Mouse (Mus musculus) midbrain, embryonic 16.5 days (tissue): ENCODE data around the gene Nkapl. TPM values are rescaled to one million over a fixed set of nuclear protein-coding genes. Genes with fewer than 3 reads are reported as not detected.
"Not testable (repeated sequence)": the region's sequence is repeated elsewhere in the genome, so short reads cannot be mapped to it uniquely, and the experiment has no call there.

ENCODE experiments used
- ATAC-seq: fragments of 200-750 bp; cut with Nextera tagmentation; 2 replicates; pipeline ENCODE4 v1.8.0; 2017; ENCODE audit warnings: moderate TSS enrichment
- H3K27ac ChIP-seq: fragments of 300-500 bp; sonication (generic); 2 replicates; pipeline ENCODE4 v1.5.1; 2014; ENCODE audit warnings: mild to moderate bottlenecking, low read length, mixed read lengths
- H3K27me3 ChIP-seq: fragments of 300-500 bp; sonication (generic); 2 replicates; pipeline ENCODE4 v1.6.1; 2014; ENCODE audit warnings: low read depth, low read length, mixed read lengths; ENCODE audit not compliant: control insufficient read depth, insufficient read depth
- H3K36me3 ChIP-seq: fragments of 300-500 bp; sonication (generic); 2 replicates; pipeline ENCODE4 v1.6.1; 2014; ENCODE audit warnings: mild to moderate bottlenecking, low read length, moderate library complexity, mixed read lengths; ENCODE audit not compliant: control insufficient read depth, insufficient read depth
- H3K4me1 ChIP-seq: fragments of 300-500 bp; sonication (generic); 2 replicates; pipeline ENCODE4 v1.6.1; 2014; ENCODE audit warnings: mild to moderate bottlenecking, low read length, mixed read lengths; ENCODE audit not compliant: control insufficient read depth, insufficient read depth
- H3K4me2 ChIP-seq: fragments of 300-500 bp; sonication (generic); 2 replicates; pipeline ENCODE4 v1.6.1; 2014; ENCODE audit warnings: mild to moderate bottlenecking, low read length, mixed read lengths
- H3K4me3 ChIP-seq: fragments of 300-500 bp; sonication (generic); 2 replicates; pipeline ENCODE4 v1.5.1; 2014; ENCODE audit warnings: low read depth, mild to moderate bottlenecking, low read length, moderate library complexity, mixed read lengths
- H3K9ac ChIP-seq: fragments of 300-500 bp; sonication (generic); 2 replicates; pipeline ENCODE4 v1.6.1; 2014; ENCODE audit warnings: low read depth, low read length, mixed read lengths
- H3K9me3 ChIP-seq: fragments of 300-500 bp; sonication (generic); replicated peaks from 2 replicates; pipeline ENCODE4 v1.6.1; 2014; ENCODE audit warnings: mild to moderate bottlenecking, low read length, mixed read lengths; ENCODE audit not compliant: control insufficient read depth, poor library complexity, severe bottlenecking
- WGBS: fragments of 180-500 bp; shearing (Covaris S2); extraction: QIAGEN DNeasy Blood & Tissue Kit; methylation state at CpG from one replicate; pipeline ENCODE4 v1.1.7; 2014; 5-methylcytosine and 5-hydroxymethylcytosine counted together
- polyA plus RNA-seq: library from polyadenylated mRNA; unstranded; fragments of >200 nt; fragmentation: Nextera tagmentation; extraction: Ambion mirVana; gene quantifications from 2 replicates; pipeline ENCODE4 v1.2.1, GENCODE M21; 2015

The Nkapl gene
- polyA plus RNA-seq, 1 experiment from 2014 or later: 4.5 TPM

DNA sequence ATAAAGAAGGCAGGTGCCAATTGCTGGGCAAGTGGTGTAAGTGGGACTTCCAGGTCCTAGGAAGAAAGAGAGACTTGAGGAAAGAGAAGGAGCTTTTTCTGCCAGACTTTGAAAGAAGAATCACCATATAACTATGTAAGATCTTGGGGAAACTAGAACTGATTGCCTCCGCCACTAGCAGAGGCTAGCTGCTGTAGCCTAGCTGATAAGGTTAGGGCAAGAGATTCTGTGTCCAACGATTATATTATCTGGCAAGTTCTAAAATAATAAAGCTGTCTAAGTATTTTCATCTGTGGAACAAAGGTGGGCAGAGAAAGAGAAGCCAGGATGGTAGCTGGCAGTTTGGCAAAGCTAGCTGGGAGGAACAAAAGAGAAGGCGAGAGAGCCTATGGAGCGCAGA lies 4.1 kb upstream of the Nkapl start:
- WGBS: 19% methylated on average over 4 of the region's 4 CpGs

DNA sequence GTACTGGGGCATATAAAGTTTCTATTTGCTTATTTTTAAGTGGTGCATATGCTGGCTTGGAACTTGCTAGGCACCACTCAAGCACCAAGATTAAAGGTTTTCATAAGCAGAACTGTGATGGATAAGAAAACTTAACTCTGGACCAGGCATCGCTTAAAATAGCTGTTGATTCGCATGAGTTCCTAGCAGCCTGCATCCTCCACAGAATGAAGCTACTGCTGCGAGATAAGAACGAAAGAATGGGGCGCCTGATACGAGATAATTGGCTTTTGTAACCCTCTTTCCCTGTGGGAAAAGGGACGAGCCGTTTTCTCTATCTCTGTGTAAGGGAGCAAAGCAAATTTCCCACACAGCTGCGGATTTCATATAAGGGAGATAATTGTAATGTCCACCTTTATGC lies 788 bp upstream of the Nkapl start:
- no peak overlapping the region for H3K27ac ChIP-seq
- H3K27me3 ChIP-seq: peaks cover 5% of the 10 kb centered on the region; the same call in 1 of the 2 replicates
- H3K9me3 ChIP-seq: no peaks in the 10 kb centered on the region
- no peak for ATAC-seq
- H3K9ac ChIP-seq: 0 out of 2 replicates have a peak overlapping the region, but pooled peaks have one; percentile 21
- 14% methylated on average over 9 of the region's 9 CpGs for WGBS
- H3K4me3 ChIP-seq: no peak overlapping the region
- H3K36me3 ChIP-seq: no peaks in the 10 kb centered on the region
- peak overlapping the region; percentile 89 for H3K4me2 ChIP-seq
- peaks cover 5% of the 10 kb centered on the region; the same call in 1 of the 2 replicates for H3K4me1 ChIP-seq

More for the DNA sequence above, 4.1 kb upstream of the Nkapl start:
- Histone ChIP-seq H3K36me3 (no peaks in the 10 kb centered on the region), H3K4me1 (peaks cover 5% of the 10 kb centered on the region; the same call in 1 of the 2 replicates), H3K9me3 (no peaks in the 10 kb centered on the region), H3K4me3 (no peak overlapping the region), H3K27me3 (peaks cover 3% of the 10 kb centered on the region; the same call in 1 of the 2 replicates), H3K9ac (no peak overlapping the region), H3K27ac (no peak overlapping the region), H3K4me2 (no peak overlapping the region)
- ATAC-seq: no peak

DNA sequence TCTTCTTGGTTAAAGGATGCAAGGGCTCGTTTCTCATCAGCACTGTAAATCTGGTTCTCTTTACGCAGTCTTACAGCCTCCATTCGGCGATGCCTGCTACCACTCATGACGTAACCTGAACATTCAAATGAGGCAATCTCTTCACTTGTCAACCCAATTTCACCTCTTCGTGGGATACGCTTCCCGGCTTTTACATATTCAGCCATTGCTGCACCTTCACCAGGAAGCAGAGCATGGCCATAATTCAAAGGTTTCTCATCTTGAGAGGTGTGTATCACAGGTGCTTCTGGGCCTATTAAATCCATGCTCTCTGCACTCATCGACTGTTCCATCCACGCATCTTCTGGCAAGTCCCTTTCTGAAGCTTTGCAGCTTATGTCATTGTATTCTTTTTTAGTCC lies 973 bp downstream of the Nkapl start:
- Histone ChIP-seq H3K36me3 (no peaks in the 10 kb centered on the region), H3K4me2 (no peak overlapping the region)

DNA sequence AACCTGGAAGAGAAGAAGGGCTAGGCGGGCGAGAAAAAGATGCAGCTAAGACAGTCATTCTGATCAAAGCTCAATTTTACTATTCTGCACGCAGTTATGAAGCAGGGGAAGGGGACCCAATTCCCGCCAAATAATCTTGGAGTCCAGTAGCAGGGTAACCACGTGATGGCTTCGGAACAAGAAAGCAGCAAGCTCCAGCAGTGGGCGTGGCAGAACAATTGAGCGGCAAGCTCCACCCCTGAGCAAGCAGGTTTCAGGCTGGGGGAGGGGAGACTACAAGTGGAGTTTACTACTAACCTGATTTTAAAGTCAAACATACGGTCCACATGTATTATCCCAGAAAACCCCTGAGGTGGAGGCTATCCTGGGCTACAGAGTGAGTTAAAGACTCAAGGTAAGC lies 5.8 kb downstream of the Nkapl start:
- not testable (repeated sequence) for H3K4me2 ChIP-seq, H3K4me3 ChIP-seq, ATAC-seq, H3K36me3 ChIP-seq, H3K4me1 ChIP-seq, H3K27ac ChIP-seq, H3K27me3 ChIP-seq, H3K9me3 ChIP-seq, H3K9ac ChIP-seq
- WGBS: 60% methylated on average over 9 of the region's 9 CpGs

More for the DNA sequence above, 973 bp downstream of the Nkapl start:
- peaks cover 5% of the 10 kb centered on the region; the same call in 1 of the 2 replicates for H3K4me1 ChIP-seq
- H3K9ac ChIP-seq: no peak overlapping the region
- no peak for ATAC-seq
- peaks cover 5% of the 10 kb centered on the region; the same call in 1 of the 2 replicates for H3K27me3 ChIP-seq
- H3K27ac ChIP-seq: no peak overlapping the region
- 88% methylated on average over 10 of the region's 10 CpGs for WGBS
- H3K4me3 ChIP-seq: no peak overlapping the region
- no peaks in the 10 kb centered on the region for H3K9me3 ChIP-seq

DNA sequence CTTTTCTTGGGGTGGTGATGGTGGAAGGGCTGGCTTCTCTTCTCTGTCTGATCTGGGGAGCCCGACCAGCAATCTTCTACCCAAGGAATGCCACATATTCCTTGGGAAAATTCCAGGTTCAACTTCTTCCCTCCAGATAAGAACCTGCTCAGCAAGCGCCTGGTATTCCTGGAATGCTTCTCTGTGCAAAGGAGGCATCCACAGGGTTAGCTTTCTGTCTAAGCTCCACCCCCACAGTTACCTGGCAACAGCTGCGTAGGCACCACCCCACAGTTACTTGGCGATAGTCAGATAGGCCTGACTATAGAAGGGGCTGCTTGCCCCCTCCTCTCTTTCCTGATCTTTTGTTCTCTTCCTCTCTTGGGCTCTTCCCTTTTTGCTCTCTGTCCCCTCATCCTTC lies 12.0 kb downstream of the Nkapl start:
- Histone ChIP-seq H3K4me1 (peaks cover 15% of the 10 kb centered on the region), H3K9ac (no peak overlapping the region), H3K4me2 (no peak overlapping the region), H3K4me3 (no peak overlapping the region), H3K27me3 (peaks cover 6% of the 10 kb centered on the region; the same call in 1 of the 2 replicates), H3K27ac (no peak overlapping the region), H3K36me3 (no peaks in the 10 kb centered on the region), H3K9me3 (no peaks in the 10 kb centered on the region)
- no peak for ATAC-seq
- WGBS: 4% methylated on average over 4 of the region's 4 CpGs

DNA sequence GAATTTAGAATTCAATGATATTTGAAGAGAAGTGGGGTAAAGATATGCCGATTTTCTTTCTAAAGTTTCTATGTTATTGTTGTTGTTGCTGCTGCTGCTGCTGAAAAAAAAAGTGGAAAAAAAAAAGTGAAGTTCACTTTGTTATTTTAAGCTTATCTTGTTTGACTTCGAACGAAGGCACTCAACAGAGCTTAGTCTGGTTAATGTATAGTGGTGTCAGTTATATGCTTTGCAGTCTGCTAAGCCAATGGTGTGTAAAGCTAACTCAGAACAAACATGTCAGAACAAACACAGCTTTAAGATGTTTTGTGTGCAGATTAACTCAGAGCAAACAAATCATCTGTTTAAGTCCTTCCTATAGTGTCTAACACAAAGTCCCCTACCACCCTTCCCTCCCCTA lies 14.2 kb downstream of the Nkapl start:
- Histone ChIP-seq H3K4me1 (peaks cover 15% of the 10 kb centered on the region), H3K36me3 (no peaks in the 10 kb centered on the region), H3K4me3 (no peak overlapping the region), H3K4me2 (no peak overlapping the region; the same call in 1 of the 2 replicates), H3K9me3 (no peaks in the 10 kb centered on the region), H3K9ac (no peak overlapping the region), H3K27ac (no peak overlapping the region), H3K27me3 (peaks cover 6% of the 10 kb centered on the region; the same call in 1 of the 2 replicates)
- no peak for ATAC-seq
- WGBS: 87% methylated on average over 3 of the region's 3 CpGs

DNA sequence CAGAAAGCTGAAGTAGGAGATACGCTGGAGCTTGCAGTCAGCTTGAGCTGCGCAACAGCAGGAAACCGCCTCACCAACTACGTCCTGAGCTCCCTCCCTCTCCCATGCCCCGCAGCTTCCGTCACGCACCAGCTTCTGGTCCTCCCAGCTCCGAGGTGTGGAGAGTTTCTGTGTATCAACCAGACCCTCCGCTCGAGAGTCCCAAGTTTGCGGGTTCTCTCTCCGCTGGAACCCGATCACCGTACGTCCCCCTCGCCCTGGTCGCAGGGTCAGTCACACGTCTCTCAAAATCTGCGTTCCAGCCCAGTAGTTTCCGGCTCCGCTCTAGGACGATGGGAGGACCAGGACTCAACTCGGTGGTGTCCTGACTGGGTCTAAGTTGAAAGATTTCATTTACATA lies 14.9 kb downstream of the Nkapl start, which contains the start of gene Zscan26:
TSS of gene Zscan26 (minus strand) at position 282 of the 400 bp plus-strand sequence.
- H3K27ac ChIP-seq: peak within 1 kb of the TSS; percentile 71
- under 1% methylated on average over 23 of the region's 23 CpGs for WGBS
- H3K4me1 ChIP-seq: peaks cover 15% of the 10 kb centered on the region
- 0 out of 2 replicates have a peak, but pooled peaks cover 2% of the 10 kb centered on the region for H3K36me3 ChIP-seq
- peak within 1 kb of the TSS; percentile 76 for H3K4me3 ChIP-seq
- H3K9ac ChIP-seq: peak within 1 kb of the TSS; percentile 77
- no peaks in the 10 kb centered on the region for H3K9me3 ChIP-seq
- peaks cover 6% of the 10 kb centered on the region; the same call in 1 of the 2 replicates for H3K27me3 ChIP-seq
- peak; percentile 96 for ATAC-seq
- H3K4me2 ChIP-seq: peak within 1 kb of the TSS; percentile 73

DNA sequence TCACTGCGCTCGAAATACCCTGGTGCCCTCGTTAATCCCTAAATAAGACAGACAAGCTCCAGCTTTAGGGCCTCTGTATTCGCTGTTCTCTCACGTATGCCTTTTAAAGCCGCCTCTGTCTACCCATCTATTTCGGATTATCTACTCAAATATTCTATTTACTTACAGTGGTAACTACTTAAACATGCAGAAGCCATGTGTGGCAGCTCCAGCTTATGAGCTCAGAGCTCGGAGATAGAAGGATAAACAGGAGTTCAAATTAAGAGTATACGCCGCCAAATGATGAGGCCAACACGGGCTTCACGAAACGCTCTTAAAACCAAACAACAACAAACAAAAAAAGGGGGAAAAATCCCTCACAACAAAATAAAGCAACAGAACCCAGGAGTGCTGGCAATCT lies 15.3 kb downstream of the Nkapl start:
- peak overlapping the region; percentile 73 for H3K4me2 ChIP-seq
- H3K27ac ChIP-seq: peak overlapping the region; percentile 71
- H3K9ac ChIP-seq: peak overlapping the region; percentile 77
- peaks cover 6% of the 10 kb centered on the region; the same call in 1 of the 2 replicates for H3K27me3 ChIP-seq
- peak overlapping the region; percentile 76 for H3K4me3 ChIP-seq
- ATAC-seq: peak; percentile 46
- no peaks in the 10 kb centered on the region for H3K9me3 ChIP-seq
- peaks cover 15% of the 10 kb centered on the region for H3K4me1 ChIP-seq
- WGBS: under 1% methylated on average over 13 of the region's 13 CpGs
- H3K36me3 ChIP-seq: 0 out of 2 replicates have a peak, but pooled peaks cover 2% of the 10 kb centered on the region

DNA sequence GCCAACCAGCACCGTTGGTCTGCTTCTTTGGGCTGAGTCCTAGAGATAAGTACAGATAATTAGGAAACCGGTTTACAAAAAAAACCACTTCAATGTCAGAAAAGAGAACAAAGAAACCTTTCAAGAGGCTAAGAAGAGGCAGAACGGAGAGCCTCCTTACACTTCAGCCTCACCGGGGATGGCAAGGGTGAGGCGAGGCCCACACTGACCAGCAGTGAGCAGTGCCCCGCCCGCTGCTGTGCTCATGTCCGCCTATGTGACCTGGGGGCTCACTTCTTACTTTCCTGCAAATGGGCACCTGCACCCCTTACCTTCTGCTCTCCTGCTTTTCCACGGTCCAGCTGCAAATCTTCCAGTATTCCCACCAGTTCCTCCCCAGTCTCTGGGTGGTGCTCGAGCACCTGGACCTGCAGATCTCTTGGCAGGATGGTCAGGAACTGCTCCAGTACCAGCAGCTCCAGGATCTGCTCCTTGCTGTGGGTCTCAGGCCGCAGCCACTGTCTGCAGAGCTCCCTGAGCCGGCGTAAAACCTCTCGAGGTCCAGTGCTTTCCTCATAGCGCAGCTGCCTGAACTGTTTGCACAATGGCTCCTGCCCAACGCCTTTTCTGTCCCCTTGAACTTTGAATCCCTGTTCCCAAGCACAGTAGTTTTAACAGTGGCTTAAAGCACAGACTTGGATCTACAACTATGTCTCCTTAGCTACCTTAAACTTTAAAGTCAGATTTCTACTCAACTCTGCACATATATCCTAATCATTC lies 20.3 kb downstream of the Nkapl start:
- no peak for ATAC-seq
- H3K27me3 ChIP-seq: no peaks in the 10 kb centered on the region
- no peak overlapping the region for H3K4me2 ChIP-seq
- 85% methylated on average over 16 of the region's 16 CpGs for WGBS
- no peak overlapping the region for H3K27ac ChIP-seq
- no peak overlapping the region for H3K4me3 ChIP-seq
- no peak overlapping the region for H3K9ac ChIP-seq
- peaks cover 12% of the 10 kb centered on the region for H3K4me1 ChIP-seq
- H3K9me3 ChIP-seq: no peaks in the 10 kb centered on the region
- peaks cover 24% of the 10 kb centered on the region for H3K36me3 ChIP-seq
